Mouse (Mus musculus): ENCODE measurements at regions not wholly inside any gene's neighbourhood (a gene's known extent, or its start where the extent isn't known, plus 50 kb on each side); places are given as distances from the start of the nearest gene placed in this dataset.

DNA sequence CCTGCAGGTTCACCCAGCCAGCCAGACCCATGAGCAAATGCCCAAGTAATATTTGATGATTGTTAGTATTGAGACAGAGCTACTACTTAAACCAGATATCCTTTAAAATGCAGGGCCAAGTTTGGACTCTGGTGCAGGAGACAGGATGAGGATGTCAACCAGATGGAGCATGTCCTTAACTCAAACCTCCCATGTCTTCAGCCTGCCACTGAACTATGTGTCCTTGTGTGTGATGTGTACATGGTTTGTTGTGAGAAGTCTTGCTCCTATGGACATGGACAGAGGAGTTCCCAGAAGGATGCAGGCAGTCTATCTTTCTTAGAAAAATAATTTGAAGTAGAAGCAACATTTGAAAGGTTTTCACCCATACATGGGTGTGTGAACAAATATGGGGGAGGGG, 120.4 kb upstream of the Gm21897 start:
- peak overlapping the region; percentile 77 for H3K27ac ChIP-seq

DNA sequence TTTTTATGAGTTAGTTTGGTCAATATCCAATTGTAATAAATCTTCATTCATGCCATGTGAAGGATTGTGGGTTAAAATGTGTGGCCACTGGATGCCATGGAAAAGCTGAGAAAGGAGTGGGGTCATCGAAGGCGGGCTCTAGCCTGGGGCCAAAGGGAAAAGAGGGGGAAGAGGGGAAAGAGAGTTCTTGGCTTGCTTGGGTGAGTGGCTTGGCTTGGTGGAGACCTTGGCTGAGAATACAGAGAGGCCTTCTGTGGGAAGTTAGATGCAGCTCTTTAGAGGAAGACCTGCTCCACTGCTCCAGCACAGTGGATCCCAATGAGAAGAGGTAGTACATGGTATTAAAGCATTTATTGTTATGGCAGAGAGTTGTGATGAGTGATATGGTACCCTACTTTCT, 101.3 kb upstream of the Gm21897 start:
- DNase-seq: no peak
- intact Hi-C loops (cut with DNase I): no loop called here
- Histone ChIP-seq H3K4me3 (no peak overlapping the region), H3K27ac (no peak overlapping the region)
- no peak for TF ChIP-seq CTCF (IDR thresholded peaks at IDR 0.05)

More for the DNA sequence above, 120.4 kb upstream of the Gm21897 start:
- intact Hi-C loops (cut with DNase I): no loop called here
- peak overlapping the region; percentile 42; the same call in 1 of the 2 replicates for H3K4me3 ChIP-seq
- no peak for TF ChIP-seq CTCF (IDR thresholded peaks at IDR 0.05)
- no peak for DNase-seq

DNA sequence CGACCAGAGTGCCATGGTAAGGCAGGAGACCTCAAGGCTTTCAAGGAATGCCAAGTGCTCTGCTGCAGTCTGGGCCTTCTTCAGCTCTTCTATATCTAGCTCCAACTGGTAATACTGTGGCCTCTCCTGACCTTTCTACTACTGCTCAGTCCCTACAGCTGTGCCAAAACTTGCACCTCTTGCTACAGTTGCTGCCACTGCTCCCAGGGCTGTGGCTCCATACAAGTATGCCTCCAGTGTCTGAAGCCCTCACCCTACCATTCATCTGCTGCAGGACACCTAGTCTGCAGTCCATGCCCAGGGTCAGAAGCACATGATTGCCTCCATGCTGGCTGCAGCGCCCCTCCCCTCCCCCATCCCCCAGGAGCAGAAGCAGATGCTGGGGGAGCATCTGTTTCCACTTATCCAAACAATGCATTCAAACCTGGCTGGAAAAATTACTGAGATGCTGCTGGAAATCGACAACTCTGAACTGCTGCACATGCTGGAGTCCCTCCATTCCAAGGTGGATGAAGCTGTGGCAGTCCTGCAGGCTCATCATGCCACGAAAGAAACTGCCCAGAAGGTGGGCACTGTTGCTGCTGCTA, 96.2 kb upstream of the Gm21897 start:
- Histone ChIP-seq H3K27ac (no peak overlapping the region), H3K4me3 (no peak overlapping the region)
- no peak for TF ChIP-seq CTCF (IDR thresholded peaks at IDR 0.05)
- intact Hi-C loops (cut with DNase I): no loop called here
- DNase-seq: no peak

DNA sequence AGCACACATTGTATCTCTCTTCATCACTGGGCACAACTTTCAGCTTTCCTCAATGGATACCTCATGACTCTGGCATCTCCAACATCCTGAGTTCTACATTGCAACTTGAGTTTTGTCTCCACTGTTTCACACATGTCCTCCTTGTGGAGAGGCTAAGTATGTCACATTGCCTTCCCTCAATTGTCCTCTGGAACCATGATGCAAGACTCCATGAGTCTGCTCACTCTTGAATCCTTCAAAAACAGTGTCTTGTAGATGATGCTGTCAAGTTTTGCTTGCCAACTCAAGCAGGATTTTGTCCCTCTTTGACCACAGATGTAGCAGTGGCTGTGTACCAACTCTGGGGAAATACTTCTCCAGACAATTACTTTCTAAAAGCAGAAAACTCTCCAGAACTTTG, 79.4 kb upstream of the Gm21897 start:
- TF ChIP-seq CTCF (IDR thresholded peaks at IDR 0.05): no peak
- no peak for DNase-seq
- Histone ChIP-seq H3K4me3 (no peak overlapping the region), H3K27ac (no peak overlapping the region)
- intact Hi-C loops (cut with DNase I): no loop called here

DNA sequence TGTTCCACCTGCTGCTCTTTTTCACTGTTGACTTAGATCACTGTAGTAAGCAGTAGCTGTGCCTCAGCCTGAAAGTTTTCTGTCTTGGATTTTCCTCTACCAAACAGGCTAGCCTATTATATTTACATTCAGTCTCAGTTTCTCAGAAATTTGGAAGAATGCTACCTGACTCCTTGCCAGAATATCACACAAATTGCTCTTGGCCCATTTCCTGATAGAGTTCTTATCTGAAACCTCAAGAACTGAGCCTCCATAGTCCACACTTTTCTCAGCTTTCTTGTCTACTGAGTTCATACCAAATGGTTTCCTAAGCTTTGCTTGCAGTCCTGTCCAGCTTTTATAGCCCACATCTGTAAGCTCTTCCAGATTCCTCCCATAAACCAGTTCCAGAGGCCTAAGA, 78.8 kb upstream of the Gm21897 start:
- Histone ChIP-seq H3K27ac (no peak overlapping the region), H3K4me3 (no peak overlapping the region)
- intact Hi-C loops (cut with DNase I): no loop called here
- DNase-seq: no peak
- no peak for TF ChIP-seq CTCF (IDR thresholded peaks at IDR 0.05)

DNA sequence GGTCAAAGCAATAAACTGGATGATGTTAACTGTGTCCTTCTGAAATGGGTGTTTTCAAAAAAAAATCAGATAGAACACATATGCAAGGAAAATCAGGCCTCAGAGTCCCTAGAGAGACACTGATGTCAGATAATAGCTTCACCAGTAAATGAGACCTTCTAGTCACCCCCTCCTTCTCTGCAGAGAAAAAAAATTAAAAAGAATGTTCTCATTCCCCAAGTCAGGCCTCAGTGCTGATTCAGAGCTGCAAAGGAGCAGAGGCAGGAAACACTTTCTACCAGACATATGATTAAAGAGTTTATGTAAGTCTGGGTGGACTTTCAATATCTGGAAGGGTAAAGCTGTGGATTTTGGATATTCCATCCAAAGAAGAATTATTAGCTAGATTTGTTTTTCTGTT, 67.1 kb upstream of the Gm21897 start:
- intact Hi-C loops (cut with DNase I): no loop called here
- no peak for DNase-seq
- Histone ChIP-seq H3K27ac (no peak overlapping the region), H3K4me3 (no peak overlapping the region)
- TF ChIP-seq CTCF (IDR thresholded peaks at IDR 0.05): no peak

DNA sequence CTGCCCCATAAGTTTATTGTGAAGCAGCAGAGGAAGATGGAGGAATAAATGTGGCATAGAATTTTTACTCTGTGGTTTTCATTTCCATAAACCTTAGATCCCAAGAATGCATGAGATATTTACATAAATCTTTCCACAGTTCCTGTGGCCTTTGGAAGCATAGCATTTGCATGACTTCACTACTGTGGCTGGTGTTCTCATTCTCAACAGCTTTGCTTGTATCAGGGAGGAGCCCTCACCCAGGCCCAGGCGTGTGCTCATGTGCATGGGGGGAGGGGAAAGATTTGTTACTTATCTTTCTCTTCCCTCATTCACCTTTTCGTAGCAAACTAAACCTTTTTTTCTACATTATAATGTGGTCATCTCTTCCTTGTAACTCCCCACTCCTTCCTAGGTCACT, 65.6 kb upstream of the Gm21897 start:
- intact Hi-C loops (cut with DNase I): no loop called here
- Histone ChIP-seq H3K4me3 (no peak overlapping the region), H3K27ac (no peak overlapping the region)
- no peak for TF ChIP-seq CTCF (IDR thresholded peaks at IDR 0.05)
- no peak for DNase-seq

DNA sequence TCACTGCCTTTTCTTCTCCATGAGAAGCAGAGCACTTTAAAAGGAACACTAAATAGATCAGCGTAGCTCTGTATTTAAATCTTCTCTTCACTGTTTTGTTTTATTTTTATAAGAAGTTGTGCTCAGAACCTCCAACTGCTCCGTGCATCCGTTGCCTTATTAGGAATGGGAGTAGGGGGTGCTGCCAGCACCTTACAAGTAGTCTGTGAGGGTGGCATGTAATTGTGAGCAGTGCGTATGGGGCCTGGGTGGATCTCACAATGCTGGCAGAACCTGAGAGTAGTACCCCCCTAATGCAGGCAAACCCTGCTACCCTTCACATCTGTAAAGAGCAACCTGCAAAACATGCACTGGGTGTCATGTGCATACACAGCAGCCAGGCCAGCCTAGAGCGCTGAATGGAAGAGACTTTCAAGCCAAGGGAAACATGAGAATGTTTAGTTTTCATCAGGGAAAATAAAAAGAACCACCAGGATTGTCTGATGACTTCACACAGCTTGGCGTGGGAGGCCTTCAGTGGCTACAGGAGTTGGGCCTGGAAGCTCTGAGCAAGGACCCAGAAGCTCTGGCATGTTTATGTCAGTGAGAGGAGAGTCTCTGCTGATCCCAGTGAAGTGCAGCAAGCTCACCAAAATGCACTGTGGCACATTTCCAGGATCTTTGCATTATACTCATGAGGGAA, 64.5 kb upstream of the Gm21897 start:
- no peak for TF ChIP-seq CTCF (IDR thresholded peaks at IDR 0.05)
- peak; percentile 44 for DNase-seq
- Histone ChIP-seq H3K27ac (peak overlapping the region; percentile 0; the same call in 1 of the 2 replicates), H3K4me3 (no peak overlapping the region)
- intact Hi-C loops (cut with DNase I): no loop called here

DNA sequence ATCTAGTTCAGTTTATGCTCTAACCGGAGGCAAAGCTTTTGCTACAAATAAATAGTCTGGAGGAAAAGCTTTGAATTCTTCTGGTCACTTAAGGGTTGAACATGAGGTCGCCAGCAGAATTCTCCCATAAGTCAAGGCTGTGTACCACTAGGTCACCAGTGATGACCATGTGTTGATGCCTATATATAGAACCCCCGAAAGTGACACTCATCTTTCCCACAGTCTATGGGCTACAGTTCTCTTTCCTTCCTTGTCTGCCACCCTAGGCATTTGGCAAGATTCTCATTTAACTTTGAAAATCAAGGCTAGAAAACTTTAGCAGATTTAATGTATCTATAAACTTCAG, 63.9 kb upstream of the Gm21897 start:
- no peak for DNase-seq
- no peak for TF ChIP-seq CTCF (IDR thresholded peaks at IDR 0.05)
- H3K4me3 ChIP-seq: no peak overlapping the region
- intact Hi-C loops (cut with DNase I): no loop called here
- H3K27ac ChIP-seq: peak overlapping the region; percentile 0; the same call in 1 of the 2 replicates

DNA sequence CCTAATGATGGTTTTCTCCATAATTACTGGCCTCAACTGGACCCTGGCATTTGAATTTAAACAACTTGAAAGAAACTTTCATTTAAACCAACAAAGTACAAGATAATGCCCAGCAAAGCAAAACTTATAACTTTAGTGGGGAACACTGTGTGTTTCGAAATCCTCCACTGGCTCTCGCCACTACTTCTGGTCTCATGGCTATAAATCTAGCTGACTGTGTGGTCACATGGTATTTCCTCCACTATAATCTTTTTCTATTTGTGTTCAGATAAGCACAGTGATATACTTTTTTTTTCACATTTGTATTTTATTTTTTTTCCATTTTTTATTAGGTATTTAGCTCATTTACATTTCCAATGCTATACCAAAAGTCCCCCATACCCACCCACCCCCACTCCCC, 62.6 kb upstream of the Gm21897 start:
- H3K4me3 ChIP-seq: no peak overlapping the region
- intact Hi-C loops (cut with DNase I): no loop called here
- H3K27ac ChIP-seq: no peak overlapping the region
- no peak for DNase-seq
- no peak for TF ChIP-seq CTCF (IDR thresholded peaks at IDR 0.05)

DNA sequence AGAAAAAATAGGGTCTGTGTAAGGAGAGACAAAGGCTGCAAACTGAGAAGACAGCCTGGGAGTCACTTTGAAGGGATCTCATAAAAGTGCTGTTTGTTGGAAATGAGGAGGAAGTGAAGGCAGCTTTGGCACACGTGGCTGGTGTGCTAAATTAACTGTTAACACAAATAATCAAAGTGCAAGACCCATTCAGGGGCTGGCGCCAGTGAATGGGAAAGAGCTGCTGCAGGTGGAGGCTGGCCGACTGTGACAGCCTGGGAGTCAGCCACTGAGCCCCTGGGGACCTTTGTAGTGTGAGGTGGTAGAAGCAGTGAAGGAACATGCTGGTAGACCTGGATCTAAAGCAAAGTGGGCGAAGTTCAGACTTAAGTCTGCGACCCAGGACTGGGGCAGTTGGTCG, 57.8 kb upstream of the Gm21897 start:
- intact Hi-C loops (cut with DNase I): no loop called here
- no peak for DNase-seq
- Histone ChIP-seq H3K27ac (no peak overlapping the region), H3K4me3 (no peak overlapping the region)
- no peak for TF ChIP-seq CTCF (IDR thresholded peaks at IDR 0.05)

DNA sequence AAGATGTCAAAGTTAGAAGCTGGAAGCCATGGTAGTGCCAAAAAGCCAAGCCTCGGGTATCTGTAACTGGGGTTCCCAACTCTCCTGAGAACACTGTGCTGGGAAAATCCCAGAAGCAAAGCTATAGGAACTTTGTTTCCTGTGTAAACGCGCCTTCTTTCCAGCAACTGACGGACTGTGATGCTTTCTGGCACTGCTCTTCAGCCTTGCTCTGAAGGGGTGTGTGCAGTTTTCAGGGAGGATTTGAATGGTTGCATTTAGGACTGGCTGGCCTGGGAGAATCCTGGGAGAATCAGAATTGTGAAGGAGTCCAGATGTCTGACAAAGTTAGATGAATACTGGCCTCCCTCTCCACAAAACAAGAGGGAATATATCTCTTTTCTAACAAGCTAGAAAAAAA, 57.2 kb upstream of the Gm21897 start:
- no peak for TF ChIP-seq CTCF (IDR thresholded peaks at IDR 0.05)
- no peak for DNase-seq
- Histone ChIP-seq H3K4me3 (no peak overlapping the region), H3K27ac (no peak overlapping the region)
- intact Hi-C loops (cut with DNase I): no loop called here

All from gastrocnemius, adult 2 months (tissue).